Mouse (Mus musculus): Measurements from ENCODE around the gene Btbd18. TPM values are rescaled to one million over a fixed set of nuclear protein-coding genes. Genes with fewer than 3 reads are reported as not detected.
A peak's percentile ranks its signal among the peaks of the same experiment; 100 is the strongest.

The Btbd18 gene
- polyA plus RNA-seq, 1 experiment from 2014 or later, result 0.31 TPM

- ATAC-seq (ENCODE audit: low FRiP score, low TSS enrichment), result peak; percentile 100
- peak within 1 kb of the TSS; percentile 81 for H3K4me2 ChIP-seq (replicated peaks; ENCODE audit: low read depth, low read length)
- peak within 1 kb of the TSS; percentile 89 for H3K9ac ChIP-seq (ENCODE audit: low read depth, low read length)
- peaks cover 31% of the 10 kb centered on the region for H3K36me3 ChIP-seq (ENCODE audit: control insufficient read depth, insufficient read depth, low read length)
- no peaks in the 10 kb centered on the region for H3K9me3 ChIP-seq (ENCODE audit: control insufficient read depth, low read length)
- WGBS, result under 1% methylated on average over 44 of the region's 44 CpGs
- H3K4me3 ChIP-seq (ENCODE audit: low read length), result peak within 1 kb of the TSS; percentile 99
- H3K27ac ChIP-seq (ENCODE audit: low read depth, low read length), result peak within 1 kb of the TSS; percentile 59; the same call in 1 of the 2 replicates
- peaks cover 12% of the 10 kb centered on the region; the same call in 1 of the 2 replicates for H3K4me1 ChIP-seq (ENCODE audit: control insufficient read depth, insufficient read depth, low read length)
- H3K27me3 ChIP-seq (ENCODE audit: control insufficient read depth, insufficient read depth, low read length), result no peaks in the 10 kb centered on the region
These were observed 19.3 kb downstream of the Btbd18 start, which contains the start of the genes Gm28635 and Med19 for GRCm38 (mm10) chr2:84677968-84678880. TSS of gene Gm28635 (minus strand) at chr2:84678041. TSS of gene Med19 (plus strand) at chr2:84678402.

DNA sequence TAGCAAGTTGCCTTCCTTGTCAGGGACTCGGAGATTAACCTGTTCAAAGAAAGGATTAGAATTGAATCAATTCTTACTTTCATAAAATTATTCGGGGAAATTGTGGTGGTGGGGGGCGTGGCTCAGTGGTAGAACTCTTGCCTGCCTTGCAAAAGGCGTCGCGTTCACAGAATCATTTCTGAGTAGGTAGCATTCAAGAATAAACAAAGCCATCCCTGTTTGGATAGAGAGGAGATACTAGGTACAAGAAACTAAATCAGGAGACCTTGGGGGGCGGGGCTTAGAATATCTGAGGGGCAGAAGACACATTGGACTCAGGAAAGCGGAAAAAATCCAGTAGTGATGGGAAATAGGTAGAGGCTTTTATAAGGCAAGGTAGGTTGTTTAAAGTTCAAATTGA, 20.1 kb downstream of the Btbd18 start, which contains the start of gene Tmx2:
TSS of gene Tmx2 (minus strand) at position 125 of the 400 bp plus-strand sequence.
- Histone ChIP-seq H3K9me3 (ENCODE audit: control insufficient read depth, low read length) (no peaks in the 10 kb centered on the region), H3K4me1 (ENCODE audit: control insufficient read depth, insufficient read depth, low read length) (peaks cover 12% of the 10 kb centered on the region; the same call in 1 of the 2 replicates), H3K9ac (ENCODE audit: low read depth, low read length) (peak within 1 kb of the TSS; percentile 89), H3K4me3 (ENCODE audit: low read length) (peak within 1 kb of the TSS; percentile 99), H3K36me3 (ENCODE audit: control insufficient read depth, insufficient read depth, low read length) (peaks cover 29% of the 10 kb centered on the region), H3K4me2 (replicated peaks; ENCODE audit: low read depth, low read length) (peak within 1 kb of the TSS; percentile 81), H3K27ac (ENCODE audit: low read depth, low read length) (peak within 1 kb of the TSS; percentile 59; the same call in 1 of the 2 replicates), H3K27me3 (ENCODE audit: control insufficient read depth, insufficient read depth, low read length) (no peaks in the 10 kb centered on the region)
- ATAC-seq (ENCODE audit: low FRiP score, low TSS enrichment), result no peak
- 17% methylated on average over 8 of the region's 8 CpGs for WGBS

GRCm38 (mm10) chr2:84682605-84683183, 23.8 kb downstream of the Btbd18 start:
- Histone ChIP-seq H3K9ac (ENCODE audit: low read depth, low read length) (no peak overlapping the region), H3K27me3 (ENCODE audit: control insufficient read depth, insufficient read depth, low read length) (no peaks in the 10 kb centered on the region), H3K4me1 (ENCODE audit: control insufficient read depth, insufficient read depth, low read length) (no peaks in the 10 kb centered on the region; the same call in 1 of the 2 replicates), H3K36me3 (ENCODE audit: control insufficient read depth, insufficient read depth, low read length) (peaks cover 42% of the 10 kb centered on the region), H3K27ac (ENCODE audit: low read depth, low read length) (no peak overlapping the region), H3K4me3 (ENCODE audit: low read length) (no peak overlapping the region), H3K9me3 (ENCODE audit: control insufficient read depth, low read length) (no peaks in the 10 kb centered on the region), H3K4me2 (replicated peaks; ENCODE audit: low read depth, low read length) (no peak overlapping the region)
- no peak for ATAC-seq (ENCODE audit: low FRiP score, low TSS enrichment)
- WGBS, result 85% methylated on average over 6 of the region's 6 CpGs

GRCm38 (mm10) chr2:84688080-84688844, 29.4 kb downstream of the Btbd18 start:
- no peak overlapping the region for H3K27ac ChIP-seq (ENCODE audit: low read depth, low read length)
- H3K9me3 ChIP-seq (ENCODE audit: control insufficient read depth, low read length), result no peaks in the 10 kb centered on the region
- H3K4me3 ChIP-seq (ENCODE audit: low read length), result no peak overlapping the region
- H3K9ac ChIP-seq (ENCODE audit: low read depth, low read length), result no peak overlapping the region
- WGBS, result 81% methylated on average over 2 of the region's 2 CpGs
- H3K4me2 ChIP-seq (replicated peaks; ENCODE audit: low read depth, low read length), result no peak overlapping the region
- peaks cover 85% of the 10 kb centered on the region for H3K36me3 ChIP-seq (ENCODE audit: control insufficient read depth, insufficient read depth, low read length)
- ATAC-seq (ENCODE audit: low FRiP score, low TSS enrichment), result no peak
- H3K27me3 ChIP-seq (ENCODE audit: control insufficient read depth, insufficient read depth, low read length), result no peaks in the 10 kb centered on the region
- H3K4me1 ChIP-seq (ENCODE audit: control insufficient read depth, insufficient read depth, low read length), result no peaks in the 10 kb centered on the region

DNA sequence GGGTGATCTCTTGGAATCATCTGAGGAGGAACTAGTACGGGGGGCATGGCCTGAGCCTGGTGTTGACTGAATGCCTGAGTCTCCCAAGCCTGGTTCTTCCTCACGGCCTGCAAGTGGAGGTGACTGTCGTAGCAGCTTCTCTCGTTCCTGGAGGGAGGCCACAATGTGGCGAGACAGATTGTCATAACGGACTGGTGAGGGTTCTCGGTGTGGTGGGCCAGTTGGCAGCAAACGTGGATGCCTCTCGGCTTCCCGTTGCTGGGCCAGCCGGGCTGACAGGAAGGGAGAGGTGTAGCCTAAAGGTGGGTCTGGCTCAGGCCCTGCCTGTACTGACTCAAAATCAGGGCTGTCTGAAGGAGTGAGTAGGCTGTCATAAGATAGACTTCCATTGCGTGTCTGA, 31.2 kb downstream of the Btbd18 start:
- Histone ChIP-seq H3K9me3 (ENCODE audit: control insufficient read depth, low read length) (no peaks in the 10 kb centered on the region), H3K27ac (ENCODE audit: low read depth, low read length) (no peak overlapping the region), H3K4me1 (ENCODE audit: control insufficient read depth, insufficient read depth, low read length) (no peaks in the 10 kb centered on the region), H3K4me2 (replicated peaks; ENCODE audit: low read depth, low read length) (no peak overlapping the region), H3K27me3 (ENCODE audit: control insufficient read depth, insufficient read depth, low read length) (no peaks in the 10 kb centered on the region), H3K36me3 (ENCODE audit: control insufficient read depth, insufficient read depth, low read length) (peaks cover 92% of the 10 kb centered on the region), H3K4me3 (ENCODE audit: low read length) (no peak overlapping the region), H3K9ac (ENCODE audit: low read depth, low read length) (no peak overlapping the region)
- ATAC-seq (ENCODE audit: low FRiP score, low TSS enrichment), result no peak
- WGBS, result 89% methylated on average over 12 of the region's 12 CpGs

GRCm38 (mm10) chr2:84695007-84695695, 36.3 kb downstream of the Btbd18 start:
- peaks cover 77% of the 10 kb centered on the region for H3K36me3 ChIP-seq (ENCODE audit: control insufficient read depth, insufficient read depth, low read length)
- H3K27me3 ChIP-seq (ENCODE audit: control insufficient read depth, insufficient read depth, low read length), result no peaks in the 10 kb centered on the region
- H3K27ac ChIP-seq (ENCODE audit: low read depth, low read length), result no peak overlapping the region
- H3K4me2 ChIP-seq (replicated peaks; ENCODE audit: low read depth, low read length), result no peak overlapping the region
- no peak for ATAC-seq (ENCODE audit: low FRiP score, low TSS enrichment)
- H3K9me3 ChIP-seq (ENCODE audit: control insufficient read depth, low read length), result no peaks in the 10 kb centered on the region
- H3K9ac ChIP-seq (ENCODE audit: low read depth, low read length), result no peak overlapping the region
- no peak overlapping the region for H3K4me3 ChIP-seq (ENCODE audit: low read length)
- H3K4me1 ChIP-seq (ENCODE audit: control insufficient read depth, insufficient read depth, low read length), result no peaks in the 10 kb centered on the region
- WGBS, result 91% methylated on average over 5 of the region's 5 CpGs

DNA sequence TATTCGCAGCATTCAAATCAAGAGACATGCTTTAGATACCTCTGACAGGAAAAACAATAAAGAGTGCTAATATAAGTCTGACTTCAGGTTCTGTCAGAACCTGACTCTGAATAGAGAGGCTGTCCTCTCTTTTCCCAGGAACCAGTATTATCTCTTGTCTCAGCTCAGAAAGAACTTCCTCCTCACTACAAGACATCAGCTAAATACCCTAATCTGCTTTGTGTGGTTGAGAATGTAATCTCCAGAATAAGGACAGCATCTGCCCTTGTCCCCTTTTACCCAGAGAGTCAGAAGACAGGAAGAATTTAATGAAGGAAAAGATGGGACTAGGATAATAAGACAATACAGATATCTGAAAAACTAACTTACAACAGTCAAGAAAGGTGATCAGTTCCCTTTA, 44.6 kb downstream of the Btbd18 start:
- no peak for ATAC-seq (ENCODE audit: low FRiP score, low TSS enrichment)
- Histone ChIP-seq H3K4me3 (ENCODE audit: low read length) (no peak overlapping the region), H3K9ac (ENCODE audit: low read depth, low read length) (no peak overlapping the region), H3K4me2 (replicated peaks; ENCODE audit: low read depth, low read length) (no peak overlapping the region), H3K27me3 (ENCODE audit: control insufficient read depth, insufficient read depth, low read length) (no peaks in the 10 kb centered on the region), H3K27ac (ENCODE audit: low read depth, low read length) (no peak overlapping the region), H3K9me3 (ENCODE audit: control insufficient read depth, low read length) (no peaks in the 10 kb centered on the region), H3K36me3 (ENCODE audit: control insufficient read depth, insufficient read depth, low read length) (peaks cover 44% of the 10 kb centered on the region), H3K4me1 (ENCODE audit: control insufficient read depth, insufficient read depth, low read length) (no peaks in the 10 kb centered on the region)
- 100% methylated on average over 1 of the region's 1 CpGs for WGBS

DNA sequence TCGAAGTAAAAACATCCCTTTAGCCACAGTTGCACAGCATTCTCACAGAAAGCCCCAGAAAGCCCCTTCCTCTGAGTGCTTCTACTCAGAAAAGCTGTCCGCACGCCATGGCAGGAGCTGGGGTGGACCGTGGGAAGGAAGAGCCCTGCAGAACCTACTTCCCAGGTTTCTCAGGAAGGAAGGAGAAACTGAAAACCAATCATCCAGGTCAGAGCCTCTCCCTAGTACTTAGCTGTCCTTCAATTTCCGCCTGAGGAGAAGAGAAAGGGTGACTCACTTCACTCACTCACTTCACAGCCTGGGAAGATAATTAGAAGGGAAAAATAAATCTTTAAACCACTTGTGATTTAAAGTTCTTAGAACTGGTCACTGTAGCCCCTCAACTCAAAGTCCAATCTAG, 45.5 kb downstream of the Btbd18 start:
- no peak overlapping the region for H3K9ac ChIP-seq (ENCODE audit: low read depth, low read length)
- peaks cover 4% of the 10 kb centered on the region; the same call in 1 of the 2 replicates for H3K4me1 ChIP-seq (ENCODE audit: control insufficient read depth, insufficient read depth, low read length)
- no peak overlapping the region for H3K4me3 ChIP-seq (ENCODE audit: low read length)
- H3K27ac ChIP-seq (ENCODE audit: low read depth, low read length), result no peak overlapping the region
- WGBS, result 69% methylated on average over 5 of the region's 5 CpGs
- H3K27me3 ChIP-seq (ENCODE audit: control insufficient read depth, insufficient read depth, low read length), result no peaks in the 10 kb centered on the region
- peak; percentile 57; the same call in 1 of the 2 replicates for ATAC-seq (ENCODE audit: low FRiP score, low TSS enrichment)
- H3K4me2 ChIP-seq (replicated peaks; ENCODE audit: low read depth, low read length), result no peak overlapping the region
- H3K9me3 ChIP-seq (ENCODE audit: control insufficient read depth, low read length), result no peaks in the 10 kb centered on the region
- peaks cover 43% of the 10 kb centered on the region for H3K36me3 ChIP-seq (ENCODE audit: control insufficient read depth, insufficient read depth, low read length)
